Mouse (Mus musculus) cerebellum, postnatal 25 days (tissue): ENCODE measurements around the gene Sardh.
A peak's percentile ranks its signal among the peaks of the same experiment; 100 is the strongest.

Experiments
- DNase-seq, 2 experiments: peaks; one replicate each; pipeline ENCODE4 v3.0.0; 2021; ENCODE audit warnings: mixed read lengths in 2 of 2

The Sardh gene

DNA sequence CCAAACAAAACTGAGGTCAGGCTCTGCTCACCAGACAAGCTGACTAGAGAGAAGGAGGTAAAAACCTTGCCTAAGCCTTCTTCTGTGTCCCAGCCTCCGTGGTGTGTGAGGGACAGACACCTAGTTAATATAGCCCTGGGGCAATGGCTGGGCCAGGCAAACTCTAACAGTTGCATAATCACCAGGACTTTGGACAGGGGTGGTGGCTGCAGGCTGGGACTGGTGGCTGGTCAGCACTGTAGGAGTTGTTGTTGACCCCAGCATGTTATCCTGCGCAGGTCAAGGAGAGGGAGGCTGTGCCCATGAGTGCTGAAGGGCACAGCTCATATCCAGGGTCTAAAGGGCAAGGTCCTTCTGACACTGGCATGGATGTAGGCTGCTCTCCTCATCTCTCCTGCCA is at the start of gene Sardh:
Sardh (minus strand) TSS at position 127 of the 400 bp plus-strand sequence.
- no peak for DNase-seq

- DNase-seq: no peak
Measured at GRCm38 (mm10) chr2:27296656-27297406, 48.7 kb upstream of the Sardh start.

- DNase-seq: no peak
Measured at GRCm38 (mm10) chr2:27294777-27295176, 46.6 kb upstream of the Sardh start.

DNA sequence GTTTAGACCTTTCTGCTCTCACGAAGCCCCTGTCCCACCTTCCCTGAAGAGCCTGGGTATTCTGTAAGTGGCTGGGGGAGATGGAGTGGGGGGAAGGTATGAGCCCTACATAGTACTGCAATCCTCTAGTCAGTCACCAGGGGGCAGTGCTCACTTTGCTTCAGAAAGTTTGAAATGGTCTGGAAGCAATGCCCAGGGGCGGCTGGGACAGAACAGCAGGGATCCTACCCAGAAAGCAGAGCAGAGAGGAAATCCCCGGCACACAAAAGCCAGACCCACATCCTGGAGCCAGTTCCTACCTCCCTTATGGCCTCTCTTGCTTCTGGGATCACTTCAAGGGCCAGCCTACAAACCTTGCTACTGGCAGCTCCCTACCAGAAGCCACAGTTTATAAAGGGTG is 40.9 kb upstream of the Sardh start:
- peak; percentile 75 to 85 for DNase-seq

DNA sequence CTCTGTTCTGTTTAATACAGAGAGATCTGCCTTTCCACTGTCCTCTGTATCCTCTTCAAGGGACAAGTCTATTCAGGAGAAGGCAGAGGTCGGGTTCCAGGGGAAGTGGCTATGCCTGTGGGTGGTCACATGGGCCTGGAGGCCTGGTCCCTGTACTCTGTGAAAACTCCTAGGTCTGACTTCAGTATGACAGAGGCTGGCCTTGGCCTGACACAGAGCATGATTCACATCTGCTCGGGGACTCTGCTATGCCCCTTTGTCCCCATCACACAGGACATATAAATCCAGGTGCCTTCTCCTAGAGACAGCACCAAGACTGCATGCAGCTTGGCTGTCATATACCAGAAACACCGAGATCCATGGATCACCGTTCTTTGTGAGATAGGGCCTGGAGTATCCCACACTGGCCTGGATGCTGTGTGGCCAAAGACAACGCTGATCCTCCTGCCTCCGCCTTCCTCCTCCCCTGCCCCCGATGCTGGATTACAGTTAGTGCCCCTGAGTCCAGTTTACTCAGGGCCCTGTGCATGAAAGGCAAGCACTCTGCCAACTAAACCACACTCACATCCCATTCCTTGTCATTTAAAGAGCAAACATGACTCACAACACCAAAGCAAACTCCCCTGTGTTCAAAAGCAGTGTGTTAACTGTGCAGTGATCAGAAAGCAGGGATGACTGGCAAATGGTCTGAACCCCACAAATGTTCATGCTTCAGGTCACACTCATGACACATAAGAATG is 39.0 kb upstream of the Sardh start:
- DNase-seq: no peak

- DNase-seq: no peak
Measured at GRCm38 (mm10) chr2:27284441-27284840, 36.3 kb upstream of the Sardh start.

DNA sequence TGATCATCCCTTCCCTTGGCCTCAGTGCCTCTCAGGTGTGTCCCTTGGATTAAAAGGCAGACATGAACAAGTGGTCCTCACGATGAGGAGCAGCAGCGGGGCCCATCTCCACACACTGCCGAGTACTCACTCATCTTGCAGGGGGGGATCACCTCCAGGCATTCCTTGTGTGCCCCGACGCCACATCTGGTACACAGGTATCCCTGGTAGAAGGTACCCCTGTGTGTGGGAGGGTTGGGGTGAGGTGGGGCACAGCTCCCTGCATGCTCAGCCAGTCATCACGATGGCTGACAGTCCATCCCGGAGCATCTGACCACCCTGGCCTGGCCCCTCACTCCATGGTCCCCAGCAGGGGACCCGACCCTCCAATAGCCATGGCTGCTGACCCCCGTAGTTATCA is 33.6 kb upstream of the Sardh start:
- DNase-seq: no peak

GRCm38 (mm10) chr2:27280920-27281611 is 32.9 kb upstream of the Sardh start:
- DNase-seq: peak; percentile 72 to 83

GRCm38 (mm10) chr2:27278859-27279258 is 30.7 kb upstream of the Sardh start:
- DNase-seq: no peak

DNA sequence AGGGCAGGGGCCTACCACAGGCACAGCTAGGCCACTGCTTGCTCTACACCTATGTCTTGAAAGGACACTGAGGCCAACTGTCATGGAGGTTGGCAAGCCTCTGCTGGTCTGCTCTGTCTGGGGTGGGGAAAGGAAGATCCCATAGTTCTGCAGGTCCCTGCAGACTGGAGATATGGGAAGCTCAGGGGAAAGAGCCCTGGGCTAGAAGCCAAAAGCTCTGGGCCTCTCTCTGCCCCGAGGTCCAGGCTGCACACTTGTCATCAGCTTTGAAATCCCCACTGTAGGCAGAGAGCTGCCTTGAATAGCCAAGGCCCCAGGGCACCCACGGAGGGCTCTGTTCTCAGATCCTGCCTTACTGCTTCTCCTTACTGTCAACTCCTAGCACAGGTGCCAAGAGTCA is 20.2 kb upstream of the Sardh start:
- DNase-seq: no peak

DNA sequence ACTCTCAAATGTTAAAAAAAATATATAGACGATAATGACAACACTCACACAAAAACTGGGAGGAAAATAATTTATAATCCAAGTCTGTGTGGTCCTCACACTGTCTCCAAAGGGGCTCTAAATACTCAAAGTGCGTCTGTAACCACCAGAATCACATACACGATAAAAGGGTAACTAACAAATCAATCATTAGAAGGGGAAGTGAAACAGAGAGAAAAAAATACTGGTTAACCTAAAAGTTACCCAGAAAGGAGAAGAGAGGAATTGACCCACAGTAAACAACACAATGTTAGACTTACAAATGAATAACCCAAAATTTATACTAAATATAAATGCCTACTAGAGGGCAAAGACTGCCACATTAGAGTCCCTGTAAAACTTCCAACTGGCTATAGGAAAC is 17.7 kb upstream of the Sardh start:
- no peak for DNase-seq

GRCm38 (mm10) chr2:27262984-27263383 is 14.8 kb upstream of the Sardh start:
- DNase-seq: no peak

DNA sequence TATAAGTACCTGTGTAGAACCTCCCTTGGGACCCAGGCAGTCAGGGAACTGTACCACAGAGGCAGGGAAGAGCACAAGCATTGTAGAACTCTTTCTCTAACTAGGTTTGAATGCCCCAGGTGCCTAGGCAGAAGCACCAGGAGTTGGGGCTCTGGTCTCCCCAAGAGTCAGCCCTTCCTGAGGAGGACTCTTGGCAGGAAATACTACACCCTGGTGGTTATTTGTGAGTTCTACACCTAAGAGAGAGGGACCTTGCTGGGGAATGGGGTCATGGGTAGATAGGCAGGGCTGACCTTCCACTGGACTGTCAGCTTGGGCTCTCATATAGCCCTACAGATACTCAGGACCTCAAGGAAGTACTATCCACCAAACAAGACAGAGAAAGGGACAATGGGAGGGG is 3.3 kb upstream of the Sardh start:
- no peak for DNase-seq

GRCm38 (mm10) chr2:27247487-27247863 is 662 bp downstream of the Sardh start:
- DNase-seq: no peak

- DNase-seq: peak; percentile 46 to 68
Measured at GRCm38 (mm10) chr2:27246712-27247486, 1.2 kb downstream of the Sardh start.

DNA sequence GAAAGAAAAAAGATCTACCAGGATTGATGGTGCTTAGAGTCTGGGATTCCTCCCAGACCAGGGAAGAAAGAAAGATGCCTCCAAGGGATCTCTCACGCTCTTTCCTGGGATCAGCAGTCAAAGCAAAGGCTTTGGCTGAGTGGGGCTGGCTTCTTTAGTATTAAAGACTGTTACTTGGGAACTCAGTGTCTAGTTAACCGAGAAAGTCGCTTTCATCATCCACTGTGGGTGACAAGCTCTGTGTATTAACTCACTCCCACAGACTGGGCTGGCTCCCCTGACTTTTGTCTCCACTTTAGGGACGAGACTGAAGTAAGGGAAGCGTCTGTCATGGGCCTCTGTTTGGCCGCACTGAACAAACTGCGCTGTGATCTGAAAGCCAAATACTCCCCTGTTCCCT is 2.2 kb downstream of the Sardh start:
- no peak for DNase-seq

- peak; percentile 80 to 85 for DNase-seq
Measured at GRCm38 (mm10) chr2:27237342-27237741, 10.8 kb downstream of the Sardh start.

DNA sequence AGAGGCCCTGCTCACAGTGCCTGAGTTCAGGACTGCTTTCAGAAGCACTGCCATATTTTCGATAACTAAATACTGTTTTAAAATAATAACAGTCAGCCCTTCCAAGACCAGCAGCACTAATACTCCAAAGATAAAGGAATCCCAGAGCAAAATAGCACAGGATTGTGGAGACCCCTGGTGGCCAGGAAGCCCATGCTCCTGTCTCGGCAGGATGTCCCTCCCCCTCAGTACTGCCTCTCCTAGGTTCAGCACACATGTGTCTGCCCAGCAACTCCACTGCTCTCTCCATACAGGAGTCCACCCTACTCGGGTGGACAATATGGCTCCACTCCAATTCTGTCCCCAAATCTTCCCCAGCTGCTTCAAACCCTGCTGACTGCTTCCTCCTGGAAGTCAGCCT is 12.4 kb downstream of the Sardh start:
- peak; percentile 74 to 82 for DNase-seq

DNA sequence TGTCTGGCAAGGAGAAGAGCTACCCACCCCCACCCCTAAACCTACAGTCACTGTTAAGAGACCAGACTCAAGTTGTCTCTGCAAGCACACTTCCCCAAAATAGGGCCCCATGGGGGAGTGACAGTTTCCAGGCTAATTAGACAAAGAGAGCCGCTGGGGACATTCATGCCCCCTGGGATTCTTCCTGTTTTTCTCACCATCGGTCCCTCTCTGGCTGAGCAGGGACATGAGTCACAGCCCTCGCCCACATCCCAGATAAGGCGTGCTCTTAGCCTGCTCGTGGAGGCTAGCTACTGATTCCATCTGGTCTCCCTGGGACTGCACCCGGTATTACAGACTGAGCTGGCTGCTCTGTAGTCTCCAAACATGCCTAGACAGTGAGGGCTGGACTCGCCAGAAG is 15.8 kb downstream of the Sardh start:
- no peak for DNase-seq

- DNase-seq: peak; percentile 52
Measured at GRCm38 (mm10) chr2:27229481-27230105, 18.5 kb downstream of the Sardh start.

DNA sequence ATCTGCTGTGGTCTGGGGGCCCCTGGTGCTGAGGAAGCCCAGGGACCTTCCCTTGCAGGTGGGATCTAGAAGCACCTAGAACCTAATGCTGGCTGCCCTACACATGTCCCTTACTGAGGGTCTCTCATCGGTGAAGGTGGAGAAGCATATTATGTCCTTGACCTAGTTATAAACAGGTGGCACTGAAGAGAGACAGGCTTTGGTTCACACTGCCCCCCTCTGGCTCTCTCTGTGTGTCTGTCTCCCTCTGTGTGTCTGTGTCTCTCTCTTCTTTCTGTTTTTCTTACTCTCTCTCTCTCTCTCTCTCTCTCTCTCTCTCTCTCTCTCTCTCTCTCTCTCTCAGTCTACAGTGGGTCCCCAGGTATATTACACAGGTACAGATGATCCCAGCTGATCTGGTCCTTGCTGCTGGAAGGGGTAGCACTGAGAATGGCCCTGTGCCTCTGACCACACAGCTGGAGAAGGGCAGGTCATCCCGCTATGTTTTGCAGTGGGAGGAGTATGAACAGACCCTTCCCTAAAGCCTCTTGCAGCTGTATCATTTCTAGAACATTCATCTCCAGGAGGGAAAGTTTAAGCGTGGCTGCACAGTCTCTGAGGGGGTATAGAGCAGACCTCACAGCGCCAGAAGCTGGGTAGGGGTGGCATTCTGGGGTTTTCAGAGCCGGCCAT is 19.2 kb downstream of the Sardh start:
- no peak for DNase-seq

DNA sequence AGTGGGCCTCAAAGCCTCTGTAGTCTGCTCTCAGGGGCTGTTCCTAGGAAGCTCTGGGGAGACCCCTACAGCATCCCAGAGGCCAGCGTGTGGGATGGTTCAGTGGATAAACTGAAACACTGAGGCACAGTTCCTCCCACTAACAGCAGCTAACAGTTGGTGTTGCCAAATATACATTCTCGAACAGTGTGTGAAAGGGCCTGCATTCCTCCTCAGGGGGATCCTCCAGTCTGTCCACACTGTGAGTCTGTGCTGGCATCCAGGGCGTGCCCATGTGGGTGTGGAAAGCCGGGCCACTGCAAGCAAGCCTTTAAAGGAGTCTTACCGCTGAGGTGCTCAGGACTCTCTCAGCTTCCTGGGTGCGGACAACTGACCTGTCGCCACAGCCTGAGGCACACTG is 21.6 kb downstream of the Sardh start:
- no peak for DNase-seq
